Mouse (Mus musculus) induced T-regulatory cell, adult 2 months (primary cell): Measurements from ENCODE around the gene Ak5.
A peak's percentile ranks its signal among the peaks of the same experiment; 100 is the strongest.

Source experiments
- DNase-seq: peaks from one replicate; pipeline ENCODE4 v3.0.0-alpha.2; 2012; ENCODE audit warnings: low read depth

Gene Ak5

GRCm38 (mm10) chr3:152668239-152668638 lies at the start of gene Ak5:
Gene Ak5 (minus strand): TSS chr3:152668360.
- DNase-seq: no peak

GRCm38 (mm10) chr3:152713991-152714902 lies 46.1 kb upstream of the Ak5 start, which contains the start of gene Pigk:
Gene Pigk (plus strand): TSS chr3:152714100.
- DNase-seq: peak; percentile 96

- DNase-seq: no peak
Measured at GRCm38 (mm10) chr3:152712957-152713356, 44.8 kb upstream of the Ak5 start.

- no peak for DNase-seq
Measured at GRCm38 (mm10) chr3:152709936-152710335, 41.8 kb upstream of the Ak5 start.

DNA sequence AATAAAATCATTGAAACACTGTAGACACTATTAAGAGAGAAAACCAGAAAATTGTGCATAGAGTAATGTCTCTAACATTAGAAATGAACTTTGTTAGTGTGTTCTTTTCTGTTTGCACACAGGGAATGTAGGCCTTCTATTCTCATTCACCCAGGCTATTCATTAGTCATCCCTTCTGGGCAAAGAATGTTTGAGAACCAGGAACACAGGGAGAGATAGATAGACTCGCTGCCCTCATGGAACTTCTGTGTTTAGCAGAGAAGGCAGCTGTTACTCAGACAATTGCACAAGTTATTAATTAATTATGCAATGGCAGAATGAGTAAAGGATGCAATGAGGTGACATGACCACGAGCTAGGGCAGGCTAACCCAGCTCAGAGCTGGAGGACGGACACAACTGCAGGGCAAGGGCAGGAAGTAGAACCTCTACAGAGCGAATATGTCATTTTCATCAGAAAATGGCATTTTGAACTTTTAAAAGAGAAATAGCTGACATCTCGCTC lies 39.2 kb upstream of the Ak5 start:
- DNase-seq: no peak

GRCm38 (mm10) chr3:152706901-152707300 lies 38.7 kb upstream of the Ak5 start:
- DNase-seq: no peak

DNA sequence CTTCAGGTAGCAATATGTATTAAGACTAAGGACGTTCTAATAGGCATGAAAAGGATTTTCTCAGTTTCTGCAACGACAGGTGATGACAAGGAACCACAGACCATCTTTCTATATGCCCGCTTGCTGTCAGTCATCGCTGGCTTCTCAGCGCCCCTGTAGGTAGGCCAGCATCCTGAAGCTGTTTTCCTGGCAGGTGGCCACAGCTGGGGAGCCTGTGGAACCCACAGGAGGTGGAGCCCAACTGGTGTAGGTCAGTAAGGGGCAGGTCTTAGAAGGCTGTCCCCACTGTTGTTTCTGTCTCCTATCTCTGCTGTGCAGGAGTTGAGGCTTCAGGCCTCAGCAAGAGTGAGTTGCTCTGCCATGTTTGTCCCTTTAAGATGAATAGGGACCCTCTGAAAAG lies 37.7 kb upstream of the Ak5 start:
- no peak for DNase-seq

- DNase-seq: no peak
Measured at GRCm38 (mm10) chr3:152702274-152702843, 34.2 kb upstream of the Ak5 start.

DNA sequence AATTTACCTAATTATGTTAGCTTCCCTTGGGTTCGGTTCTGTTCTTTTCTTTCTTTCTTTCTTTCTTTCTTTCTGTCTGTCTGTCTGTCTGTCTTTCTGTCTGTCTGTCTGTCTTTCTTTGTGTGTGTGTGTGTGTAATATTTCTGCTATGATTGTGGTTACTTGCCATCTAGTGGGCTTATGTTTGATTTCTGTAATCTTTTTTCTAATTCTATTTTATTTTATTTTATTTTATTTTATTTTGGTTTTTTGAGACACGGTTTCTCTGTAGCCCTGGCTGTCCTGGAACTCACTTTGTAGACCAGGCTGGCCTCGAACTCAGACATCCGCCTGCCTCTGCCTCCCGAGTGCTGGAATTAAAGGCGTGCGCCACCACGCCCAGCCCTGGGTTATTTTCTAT lies 33.4 kb upstream of the Ak5 start:
- DNase-seq: peak; percentile 42

DNA sequence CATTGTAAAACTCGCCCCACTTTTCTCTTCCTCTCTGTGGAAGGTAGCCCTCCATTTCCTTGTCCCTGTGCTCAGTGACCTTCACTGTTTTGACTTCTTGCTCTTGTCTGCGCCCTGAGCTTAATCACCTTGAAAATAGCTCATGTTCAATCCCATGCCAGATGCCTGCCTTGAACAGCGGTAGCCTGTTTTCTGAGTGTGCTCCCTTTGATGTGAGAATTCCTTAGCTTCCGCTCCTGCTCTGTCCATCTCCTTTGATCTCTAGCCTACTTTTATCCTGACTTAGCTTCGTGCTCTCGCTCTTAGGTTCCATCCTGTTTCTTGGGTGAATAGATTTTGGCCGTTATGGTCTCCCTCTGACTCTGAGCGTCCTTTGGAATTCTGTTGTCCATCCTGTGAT lies 31.1 kb upstream of the Ak5 start:
- no peak for DNase-seq

GRCm38 (mm10) chr3:152698017-152698416 lies 29.9 kb upstream of the Ak5 start:
- no peak for DNase-seq

- no peak for DNase-seq
Measured at GRCm38 (mm10) chr3:152694950-152695349, 26.8 kb upstream of the Ak5 start.

- no peak for DNase-seq
Measured at GRCm38 (mm10) chr3:152689105-152689504, 20.9 kb upstream of the Ak5 start.

DNA sequence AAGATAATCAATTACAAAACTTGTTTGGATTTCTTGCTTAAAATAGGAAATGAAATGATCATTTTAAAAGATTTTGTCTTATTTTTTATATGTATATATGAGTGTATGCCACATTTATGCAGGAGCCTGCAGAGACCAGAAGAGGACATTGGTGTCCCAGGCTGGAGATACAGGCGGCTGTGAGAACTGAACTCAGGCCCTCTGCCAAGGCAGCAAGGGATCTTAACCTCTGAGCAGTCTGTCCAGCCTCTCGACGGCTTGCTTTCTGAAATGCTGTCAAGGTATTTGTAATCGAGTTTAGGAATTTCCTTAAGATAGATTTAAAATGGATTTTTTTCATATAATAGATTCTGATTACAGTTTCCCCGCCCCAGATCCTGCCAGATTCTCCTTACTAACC lies 20.4 kb upstream of the Ak5 start:
- no peak for DNase-seq

GRCm38 (mm10) chr3:152674663-152675062 lies 6.5 kb upstream of the Ak5 start:
- no peak for DNase-seq

GRCm38 (mm10) chr3:152669783-152670182 lies 1.6 kb upstream of the Ak5 start:
- DNase-seq: no peak

- DNase-seq: no peak
Measured at GRCm38 (mm10) chr3:152668793-152669192, 633 bp upstream of the Ak5 start.

GRCm38 (mm10) chr3:152667356-152668211 lies 576 bp downstream of the Ak5 start:
- no peak for DNase-seq

- no peak for DNase-seq
Measured at GRCm38 (mm10) chr3:152666991-152667355, 1.2 kb downstream of the Ak5 start.

DNA sequence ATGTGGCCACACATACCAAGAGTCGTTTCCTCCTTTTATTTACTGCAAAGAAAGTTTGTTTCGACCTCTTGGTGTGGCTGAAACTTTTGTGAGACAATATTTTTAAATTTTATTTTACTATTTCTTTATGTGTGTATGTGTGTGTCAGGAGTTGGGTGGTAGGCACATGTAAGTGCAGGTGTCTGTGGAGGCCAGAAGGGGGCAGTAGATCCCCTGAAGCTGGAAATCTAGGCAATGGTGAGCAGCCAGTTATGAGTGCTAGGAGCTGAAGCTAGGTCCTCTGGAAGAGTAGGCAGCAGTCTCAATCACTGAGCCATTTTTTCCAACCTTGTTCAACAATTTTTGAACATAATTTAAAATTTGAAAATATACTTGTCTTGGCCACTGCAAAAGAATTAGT lies 9.6 kb downstream of the Ak5 start:
- no peak for DNase-seq

DNA sequence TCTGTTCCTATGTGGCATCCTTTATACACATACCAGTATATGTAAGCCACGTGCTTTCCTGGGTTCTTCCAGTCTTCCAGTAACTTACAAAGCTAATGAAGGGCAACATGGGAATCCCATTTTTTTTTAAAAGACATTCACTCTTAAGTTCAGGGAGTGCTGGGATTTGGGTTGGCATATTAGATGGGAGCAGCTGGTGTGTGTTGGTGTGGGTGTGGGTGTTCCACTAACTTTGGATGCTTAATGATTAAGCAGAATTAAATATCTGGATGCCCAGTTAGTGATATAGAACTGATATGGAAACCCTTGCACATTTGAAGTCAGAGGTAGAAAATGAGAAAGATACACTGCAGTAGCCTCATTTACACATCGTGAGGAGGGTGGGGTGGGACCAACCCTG lies 16.2 kb downstream of the Ak5 start:
- no peak for DNase-seq

DNA sequence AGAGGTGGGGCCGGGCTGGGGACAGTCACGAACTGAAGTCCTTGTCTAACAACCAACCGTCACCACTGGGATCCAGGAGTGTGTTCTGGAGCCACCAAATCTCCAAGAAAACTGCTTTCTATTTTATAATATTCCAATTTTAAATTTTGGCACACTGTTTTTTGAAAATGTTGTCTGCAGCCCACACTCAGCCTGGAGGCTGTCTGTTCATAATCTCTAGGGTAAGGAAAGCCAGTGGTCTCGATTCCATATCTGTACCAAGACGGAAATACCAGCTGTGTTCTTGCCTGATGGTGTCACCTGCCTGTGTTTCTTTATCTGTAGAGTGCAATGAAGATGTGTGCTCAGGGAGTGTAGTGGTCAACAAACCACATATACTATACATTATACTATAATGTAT lies 23.6 kb downstream of the Ak5 start:
- DNase-seq: no peak
